Mouse (Mus musculus) bone marrow macrophage, adult 2 months (primary cell): ENCODE measurements around the gene Gck.

Experiments
- CTCF ChIP-seq: IDR thresholded peaks from 2 replicates; pipeline ENCODE4 v1.5.1; 2012; ENCODE audit warnings: low read depth, mild to moderate bottlenecking, low read length, moderate library complexity
- POLR2A ChIP-seq: IDR thresholded peaks from 2 replicates; pipeline ENCODE4 v1.6.1; 2012; ENCODE audit warnings: mild to moderate bottlenecking, low read depth, low read length, borderline replicate concordance

DNA sequence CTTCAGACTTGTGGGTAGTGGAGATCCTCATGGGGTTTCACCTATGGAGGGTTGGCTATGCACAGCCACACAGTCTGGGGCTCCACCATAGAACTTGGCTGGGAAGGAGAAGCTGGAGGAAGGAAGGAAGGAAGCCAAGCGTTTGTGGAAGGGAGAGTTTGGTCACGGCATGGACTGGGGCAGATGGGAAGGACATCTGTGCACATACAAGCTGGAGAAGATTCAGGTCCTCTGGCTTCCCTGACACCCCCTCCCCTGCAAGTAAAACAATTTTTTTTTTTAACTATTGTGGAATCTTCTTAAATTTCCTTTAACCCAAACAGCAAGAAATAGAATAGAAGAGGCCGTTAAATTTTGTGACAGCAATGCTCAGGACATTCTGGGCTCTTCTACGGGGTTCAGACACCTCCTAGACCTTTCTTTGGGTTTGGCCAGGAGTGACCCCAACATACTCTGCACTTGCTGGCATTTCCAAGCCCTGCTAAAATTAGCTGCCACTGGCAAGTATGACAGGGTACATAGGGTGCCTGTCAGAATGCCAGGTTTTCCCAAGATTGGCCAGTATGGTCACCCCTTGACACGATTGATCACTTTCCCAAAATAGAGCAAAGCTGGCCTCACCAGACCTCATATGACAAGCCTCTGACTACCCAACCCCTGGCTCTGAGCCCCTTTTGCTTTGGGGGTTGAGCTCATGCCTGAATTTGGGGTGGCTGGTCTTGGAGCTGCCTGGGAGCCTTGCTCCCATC lies 34.3 kb downstream of the Gck start:
- TF ChIP-seq CTCF (no peak), POLR2A (no peak)
